Mouse (Mus musculus): ENCODE results near the gene F2.

- TF ChIP-seq CTCF (conservative IDR thresholded peaks at IDR 0.05; ENCODE audit: low read length): no peak
- no peak for TF ChIP-seq POU5F1 (IDR thresholded peaks at IDR 0.05; ENCODE audit: borderline replicate concordance, low read length)
- no peak for TF ChIP-seq NANOG (IDR thresholded peaks at IDR 0.05; ENCODE audit: borderline replicate concordance, low read length)
These were observed 19.2 kb upstream of the F2 start for GRCm38 (mm10) chr2:91655388-91655787.

All from E14TG2a.4 (cell line).